Mouse (Mus musculus) kidney, embryonic 15.5 days (tissue): ENCODE data around the gene Tent5c. TPM values are rescaled to one million over a fixed set of nuclear protein-coding genes. Genes with fewer than 3 reads are reported as not detected.

Experiments
- ATAC-seq: fragments of 200-750 bp; cut with Nextera tagmentation; replicated peaks from 2 replicates; pipeline ENCODE4 v1.8.0; 2017; ENCODE audit warnings: moderate TSS enrichment; ENCODE audit not compliant: low FRiP score
- H3K27ac ChIP-seq: fragments of 300-500 bp; sonication (generic); 2 replicates; pipeline ENCODE4 v1.5.1; 2015; ENCODE audit warnings: mild to moderate bottlenecking, inconsistent platforms
- H3K27me3 ChIP-seq: fragments of 300-500 bp; sonication (generic); 2 replicates; pipeline ENCODE4 v1.6.1; 2015; ENCODE audit warnings: inconsistent platforms
- H3K36me3 ChIP-seq: fragments of 300-500 bp; sonication (generic); 2 replicates; pipeline ENCODE4 v1.6.1; 2015; ENCODE audit warnings: inconsistent platforms
- H3K4me1 ChIP-seq: fragments of 300-500 bp; sonication (generic); 2 replicates; pipeline ENCODE4 v1.6.1; 2015; ENCODE audit warnings: inconsistent platforms
- H3K4me2 ChIP-seq: fragments of 300-500 bp; sonication (generic); 2 replicates; pipeline ENCODE4 v1.6.1; 2015; ENCODE audit warnings: moderate library complexity, mild to moderate bottlenecking, inconsistent platforms
- H3K4me3 ChIP-seq: fragments of 300-500 bp; sonication (generic); replicated peaks from 2 replicates; pipeline ENCODE4 v1.5.1; 2015; ENCODE audit warnings: mild to moderate bottlenecking, inconsistent platforms
- H3K9ac ChIP-seq: fragments of 300-500 bp; sonication (generic); 2 replicates; pipeline ENCODE4 v1.6.1; 2015; ENCODE audit warnings: mild to moderate bottlenecking, inconsistent platforms
- H3K9me3 ChIP-seq: fragments of 300-500 bp; sonication (generic); replicated peaks from 2 replicates; pipeline ENCODE4 v1.6.1; 2016; ENCODE audit warnings: inconsistent platforms
- WGBS: fragments of 180-500 bp; shearing (Covaris S2); methylation state at CpG from one replicate; pipeline ENCODE4 v1.1.7; 2015; ENCODE audit warnings: mixed read lengths; 5-methylcytosine and 5-hydroxymethylcytosine counted together
- polyA plus RNA-seq: library from polyadenylated mRNA; unstranded; fragments of >200 nt; fragmentation: Nextera tagmentation; extraction: Ambion mirVana; gene quantifications from 2 replicates; pipeline ENCODE4 v1.2.1, GENCODE M21; 2015

The Tent5c gene
- polyA plus RNA-seq, 1 experiment from 2014 or later, result 9.4 TPM

DNA sequence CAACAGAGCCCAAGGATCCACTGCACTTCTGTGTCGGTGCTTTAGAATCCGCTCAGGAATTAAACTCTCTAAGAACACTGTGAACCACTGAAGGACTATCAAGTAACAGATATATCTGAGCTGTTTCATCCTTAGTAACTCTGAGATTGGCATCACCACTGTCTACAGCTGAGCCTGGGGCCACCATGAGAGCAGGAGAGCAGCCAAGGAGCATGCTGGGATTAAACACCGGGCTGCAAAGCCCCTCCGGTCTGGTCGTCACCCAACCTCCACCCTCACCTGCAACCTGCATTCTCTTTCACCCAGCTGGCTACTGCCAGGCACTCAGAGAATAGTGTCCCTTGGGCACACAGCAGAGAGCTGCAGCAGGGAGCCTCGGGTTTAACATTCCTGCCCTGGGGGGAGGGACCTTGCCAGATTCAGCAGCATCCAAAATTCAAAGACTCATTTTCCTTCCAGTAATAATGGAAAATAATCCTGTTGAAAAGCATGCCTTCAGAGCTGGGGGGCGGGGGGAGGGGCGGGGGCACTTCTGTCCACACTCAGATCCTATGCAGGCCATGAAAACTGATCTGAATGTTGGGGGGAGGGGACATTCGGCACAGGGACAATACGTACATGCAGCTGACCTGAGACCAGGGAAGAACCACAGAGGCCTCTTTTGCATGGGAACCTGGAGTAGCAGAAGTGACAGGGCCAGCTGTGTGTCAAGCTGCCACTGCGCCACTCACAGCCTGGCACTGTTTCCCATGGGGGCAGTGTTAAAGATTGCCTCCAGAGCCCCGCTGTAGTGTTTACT lies 25.8 kb downstream of the Tent5c start:
- 0 out of 2 replicates have a peak, but pooled peaks have one; percentile 40 for ATAC-seq
- H3K36me3 ChIP-seq, result no peaks in the 10 kb centered on the region
- no peaks in the 10 kb centered on the region for H3K9me3 ChIP-seq
- no peak overlapping the region for H3K4me3 ChIP-seq
- no peak overlapping the region for H3K9ac ChIP-seq
- H3K4me2 ChIP-seq, result 0 out of 2 replicates have a peak overlapping the region, but pooled peaks have one; percentile 5
- H3K27me3 ChIP-seq, result no peaks in the 10 kb centered on the region
- peak overlapping the region; percentile 42 for H3K27ac ChIP-seq
- WGBS, result 38% methylated on average over 12 of the region's 12 CpGs
- peaks cover 19% of the 10 kb centered on the region for H3K4me1 ChIP-seq

DNA sequence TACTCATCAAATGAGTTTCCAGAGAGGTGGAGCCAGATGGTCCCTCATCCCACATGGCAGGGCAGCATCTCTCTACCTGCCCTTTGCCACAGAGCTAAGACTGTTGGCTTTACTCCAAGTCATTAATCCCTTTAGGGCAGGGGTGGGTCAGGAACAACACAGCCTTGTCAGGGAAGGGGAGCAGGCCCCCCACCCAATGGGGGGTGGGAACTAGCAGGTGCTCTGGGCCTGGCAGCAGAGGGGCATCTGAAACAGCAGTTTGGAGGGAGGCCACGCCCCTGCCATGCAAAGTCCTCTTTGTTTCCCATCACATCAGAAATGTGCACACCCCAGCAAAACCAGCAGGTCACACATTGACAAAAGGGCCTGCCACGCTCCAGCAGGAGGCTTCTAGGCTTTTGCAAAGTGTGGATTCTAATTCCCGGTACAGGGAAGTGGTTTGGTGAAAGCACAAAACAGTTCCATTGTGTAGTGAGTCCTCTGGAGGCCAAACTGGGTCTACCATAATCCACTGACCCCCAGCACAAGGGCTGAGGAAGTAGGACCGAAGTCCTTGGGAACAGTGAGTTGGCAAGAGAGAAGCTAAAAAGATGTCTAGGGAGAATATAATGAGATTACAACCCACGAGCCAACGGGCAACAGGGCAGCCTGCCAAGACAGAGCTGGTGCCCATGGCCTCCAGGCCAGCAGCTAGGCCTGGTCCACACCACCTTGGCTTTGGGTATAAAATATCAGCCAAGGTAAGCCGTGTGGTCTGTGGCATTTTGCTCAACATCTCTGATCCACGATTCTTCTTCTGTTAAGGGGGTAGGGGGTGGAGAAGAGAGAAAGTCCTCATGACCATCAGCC lies 26.7 kb downstream of the Tent5c start:
- H3K9me3 ChIP-seq, result no peaks in the 10 kb centered on the region
- peak overlapping the region; percentile 42 for H3K27ac ChIP-seq
- H3K4me1 ChIP-seq, result peaks cover 19% of the 10 kb centered on the region

DNA sequence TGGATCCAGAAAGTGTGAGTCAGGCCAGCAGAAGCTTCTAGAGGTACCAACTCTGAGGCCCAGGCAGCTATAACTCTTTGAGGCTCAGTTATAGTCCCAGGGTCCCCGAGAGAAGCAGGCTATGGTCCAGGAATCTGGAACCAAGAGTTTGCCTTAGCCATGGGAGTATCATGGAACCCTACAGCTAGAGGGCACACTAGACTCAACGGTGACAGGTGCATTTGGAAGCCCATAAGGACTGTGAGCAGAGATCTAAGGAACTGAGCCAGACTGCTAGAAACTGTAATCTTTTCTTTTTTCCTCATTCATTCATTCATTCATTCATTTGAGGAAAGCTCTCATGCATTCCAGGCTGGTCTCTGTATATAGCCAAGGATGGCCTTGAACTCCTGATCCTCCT lies 28.6 kb downstream of the Tent5c start:
- Histone ChIP-seq H3K9ac (no peak overlapping the region), H3K4me2 (no peak overlapping the region), H3K27ac (no peak overlapping the region), H3K4me1 (peaks cover 19% of the 10 kb centered on the region), H3K9me3 (no peaks in the 10 kb centered on the region), H3K4me3 (no peak overlapping the region), H3K27me3 (no peaks in the 10 kb centered on the region), H3K36me3 (no peaks in the 10 kb centered on the region)
- 85% methylated on average over 2 of the region's 2 CpGs for WGBS
- no peak for ATAC-seq

More for the DNA sequence above, 26.7 kb downstream of the Tent5c start:
- 75% methylated on average over 8 of the region's 8 CpGs for WGBS
- Histone ChIP-seq H3K27me3 (no peaks in the 10 kb centered on the region), H3K4me3 (no peak overlapping the region), H3K9ac (no peak overlapping the region), H3K4me2 (no peak overlapping the region), H3K36me3 (no peaks in the 10 kb centered on the region)
- ATAC-seq, result peak; percentile 81

DNA sequence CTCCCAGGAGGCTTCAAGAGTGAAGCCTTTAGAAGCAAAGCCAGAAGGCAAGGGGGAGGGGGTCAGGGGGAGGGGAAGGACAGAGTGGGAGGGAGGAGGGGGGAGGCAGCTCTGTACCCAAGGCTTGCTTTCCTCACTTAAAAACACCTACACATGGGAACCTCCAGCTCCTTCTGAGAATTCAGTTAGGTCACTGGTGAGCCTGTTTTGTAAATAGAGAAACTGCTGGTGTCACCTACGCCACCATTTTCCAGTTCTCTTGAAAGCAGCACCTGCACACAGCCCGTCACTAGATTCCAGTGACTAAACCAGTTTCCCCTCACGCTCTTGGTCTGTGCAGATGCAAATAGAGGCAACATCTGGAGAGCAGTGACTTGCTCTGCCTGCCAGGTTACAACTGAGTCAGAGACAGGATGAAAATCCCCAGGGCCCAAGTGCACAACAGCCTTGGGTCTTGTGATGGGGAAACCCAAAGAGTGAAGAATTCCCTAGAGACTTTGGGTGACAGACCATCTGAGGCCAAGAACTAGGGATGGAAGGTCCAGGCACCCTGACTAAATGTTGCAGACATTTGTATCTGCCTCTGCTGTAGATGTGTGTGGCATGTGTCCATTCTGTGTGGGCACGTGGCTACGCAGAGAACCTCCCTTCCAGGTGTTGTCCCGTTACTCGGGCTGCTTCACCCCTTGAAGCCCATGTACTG lies 45.2 kb downstream of the Tent5c start:
- H3K27ac ChIP-seq, result no peak overlapping the region
- H3K36me3 ChIP-seq, result no peaks in the 10 kb centered on the region
- no peaks in the 10 kb centered on the region for H3K27me3 ChIP-seq
- no peak overlapping the region for H3K4me3 ChIP-seq
- 88% methylated on average over 7 of the region's 7 CpGs for WGBS
- peaks cover 7% of the 10 kb centered on the region; the same call in 1 of the 2 replicates for H3K4me1 ChIP-seq
- no peaks in the 10 kb centered on the region for H3K9me3 ChIP-seq
- no peak overlapping the region for H3K4me2 ChIP-seq
- no peak for ATAC-seq
- H3K9ac ChIP-seq, result no peak overlapping the region

DNA sequence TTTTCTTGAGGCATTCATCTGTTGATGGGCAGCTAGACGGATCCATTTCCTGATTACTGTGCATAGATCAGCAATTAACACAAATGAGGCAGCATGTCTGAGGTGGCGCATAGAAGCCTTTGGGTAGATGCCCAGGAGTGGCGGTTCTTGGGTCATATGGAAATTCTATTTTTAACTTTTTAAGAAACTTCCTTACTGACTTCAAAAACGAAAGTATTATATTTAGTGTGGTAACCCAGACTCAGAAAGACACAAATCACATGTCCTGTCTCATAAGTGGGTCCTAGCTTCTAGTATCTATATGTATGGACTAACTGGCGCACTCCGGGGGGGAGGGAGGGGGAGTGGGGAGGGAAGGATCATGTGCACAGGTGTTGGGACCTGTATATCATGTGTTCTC lies 46.6 kb downstream of the Tent5c start:
- Histone ChIP-seq H3K4me3 (no peak overlapping the region), H3K27ac (no peak overlapping the region), H3K4me2 (no peak overlapping the region), H3K36me3 (no peaks in the 10 kb centered on the region), H3K27me3 (no peaks in the 10 kb centered on the region), H3K9ac (no peak overlapping the region), H3K9me3 (no peaks in the 10 kb centered on the region), H3K4me1 (peaks cover 7% of the 10 kb centered on the region; the same call in 1 of the 2 replicates)
- WGBS, result 85% methylated on average over 6 of the region's 6 CpGs
- ATAC-seq, result no peak

DNA sequence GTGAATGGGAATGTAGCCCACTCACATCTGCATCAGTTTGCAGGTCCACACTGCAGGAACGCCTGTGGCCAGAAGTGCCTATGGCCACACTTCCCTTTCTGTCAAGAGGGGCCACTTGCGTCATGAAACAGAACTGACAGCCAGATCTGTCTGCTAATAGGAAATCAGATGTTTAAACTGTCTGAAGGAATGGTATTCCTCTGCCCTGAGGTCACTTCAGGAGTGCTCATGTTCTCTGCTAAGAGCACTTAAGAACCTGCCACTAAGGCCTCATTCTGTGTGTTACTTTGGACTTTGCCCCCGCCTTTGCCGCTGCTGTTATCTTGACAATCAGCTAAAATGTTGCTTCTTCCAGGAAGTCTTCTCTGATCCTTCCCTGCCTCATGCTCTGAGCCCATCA lies 48.4 kb downstream of the Tent5c start:
- Histone ChIP-seq H3K36me3 (no peaks in the 10 kb centered on the region), H3K9me3 (no peaks in the 10 kb centered on the region), H3K4me1 (peaks cover 7% of the 10 kb centered on the region; the same call in 1 of the 2 replicates), H3K9ac (no peak overlapping the region), H3K27me3 (no peaks in the 10 kb centered on the region), H3K27ac (no peak overlapping the region), H3K4me2 (no peak overlapping the region), H3K4me3 (no peak overlapping the region)
- 78% methylated on average over 4 of the region's 4 CpGs for WGBS
- ATAC-seq, result no peak

DNA sequence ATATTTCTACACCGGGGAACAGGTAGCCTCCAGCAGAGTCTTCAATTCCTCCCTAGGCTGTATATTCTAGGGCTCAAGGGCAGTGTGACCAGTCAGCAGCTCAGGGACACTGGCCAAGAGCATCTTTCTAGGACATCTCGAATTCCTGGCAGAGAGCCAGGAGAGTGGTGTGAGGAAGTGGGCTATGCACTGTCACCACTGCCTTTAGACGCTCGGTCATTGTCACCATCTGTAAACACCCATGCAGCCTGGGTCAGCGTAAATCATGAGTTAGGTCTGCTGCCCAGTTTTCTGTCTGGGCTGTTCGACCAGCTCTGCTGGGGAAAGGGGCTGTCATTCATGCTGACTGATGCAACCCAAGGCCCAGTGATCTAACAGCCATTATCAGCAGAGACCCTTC lies 49.1 kb downstream of the Tent5c start:
- H3K27me3 ChIP-seq, result no peaks in the 10 kb centered on the region
- 28% methylated on average over 6 of the region's 6 CpGs for WGBS
- H3K27ac ChIP-seq, result no peak overlapping the region
- H3K4me3 ChIP-seq, result no peak overlapping the region
- no peaks in the 10 kb centered on the region for H3K36me3 ChIP-seq
- H3K4me1 ChIP-seq, result peaks cover 7% of the 10 kb centered on the region; the same call in 1 of the 2 replicates
- ATAC-seq, result peak; percentile 37
- H3K4me2 ChIP-seq, result no peak overlapping the region
- no peaks in the 10 kb centered on the region for H3K9me3 ChIP-seq
- no peak overlapping the region for H3K9ac ChIP-seq

DNA sequence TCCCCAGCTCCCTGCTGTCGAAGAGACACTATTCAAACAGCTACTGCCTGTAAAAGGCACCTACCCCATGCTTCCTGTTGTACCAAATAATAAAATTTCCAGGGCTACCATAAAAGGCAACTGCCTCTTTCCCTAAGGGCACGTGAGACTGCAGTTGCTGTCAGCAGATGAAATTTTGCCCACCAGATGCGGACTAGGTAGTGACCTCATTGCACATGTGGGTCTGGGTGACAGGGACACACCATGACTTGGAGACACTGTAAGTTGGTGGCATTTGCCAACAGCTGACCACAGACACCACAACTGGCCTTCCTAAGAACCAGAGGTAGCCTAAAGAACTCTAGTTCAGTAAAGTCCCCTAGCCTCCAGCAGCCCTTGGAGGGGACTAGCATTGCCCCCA lies 50.0 kb downstream of the Tent5c start:
- Histone ChIP-seq H3K4me3 (no peak overlapping the region), H3K4me2 (no peak overlapping the region), H3K9me3 (no peaks in the 10 kb centered on the region), H3K9ac (no peak overlapping the region), H3K27ac (no peak overlapping the region), H3K4me1 (peaks cover 7% of the 10 kb centered on the region; the same call in 1 of the 2 replicates), H3K36me3 (no peaks in the 10 kb centered on the region), H3K27me3 (no peaks in the 10 kb centered on the region)
- WGBS, result 53% methylated on average over 3 of the region's 3 CpGs
- no peak for ATAC-seq

DNA sequence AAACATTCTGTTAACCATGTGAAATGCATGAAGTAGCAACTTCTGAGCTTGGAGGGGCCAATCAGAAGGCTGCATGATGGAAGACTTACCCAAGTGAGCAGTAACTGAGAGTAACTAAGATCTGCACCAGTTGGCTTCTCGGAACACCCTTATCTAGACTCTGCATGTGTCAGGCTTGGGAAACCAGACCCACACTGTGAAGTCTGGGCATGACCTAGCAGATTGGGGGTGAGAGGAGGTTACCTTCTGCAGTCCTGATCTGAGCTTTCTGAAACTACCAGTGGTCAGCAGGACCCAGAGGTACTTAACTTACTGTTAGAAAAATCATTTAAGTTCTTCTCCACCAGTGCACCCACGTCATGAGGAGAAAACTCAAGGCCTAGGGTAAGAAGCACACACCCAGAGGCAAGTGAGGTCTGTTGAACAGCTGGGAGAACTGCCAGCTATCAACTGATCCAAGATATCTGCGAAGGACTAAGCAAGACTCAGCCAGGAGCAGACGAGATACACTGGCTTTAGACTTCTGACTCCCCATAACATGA lies 50.6 kb downstream of the Tent5c start:
- Histone ChIP-seq H3K36me3 (no peaks in the 10 kb centered on the region), H3K27ac (no peak overlapping the region), H3K4me1 (peaks cover 3% of the 10 kb centered on the region; the same call in 1 of the 2 replicates), H3K27me3 (no peaks in the 10 kb centered on the region), H3K9me3 (no peaks in the 10 kb centered on the region), H3K4me3 (no peak overlapping the region), H3K4me2 (no peak overlapping the region), H3K9ac (no peak overlapping the region)
- 71% methylated on average over 4 of the region's 4 CpGs for WGBS
- ATAC-seq, result peak; percentile 91

DNA sequence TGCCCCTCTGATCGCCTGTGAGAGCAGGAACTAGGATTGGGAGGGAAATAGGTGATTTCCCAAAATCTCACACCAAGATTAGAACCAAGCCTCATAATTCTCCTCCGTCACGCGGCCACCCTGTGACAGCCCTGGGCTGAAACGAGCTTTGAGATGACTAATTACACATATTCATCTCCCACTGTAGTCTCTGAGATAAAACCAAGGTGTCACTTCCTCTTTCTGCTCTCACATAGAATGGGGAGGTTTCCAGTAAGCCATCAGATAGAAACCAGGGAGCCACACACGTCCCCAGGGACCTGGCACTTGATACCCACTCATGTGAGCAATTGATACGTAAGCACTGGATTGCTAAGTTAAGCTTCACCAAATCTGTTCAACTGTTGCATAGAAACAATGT lies 52.4 kb downstream of the Tent5c start:
- Histone ChIP-seq H3K27ac (no peak overlapping the region), H3K4me1 (peaks cover 3% of the 10 kb centered on the region; the same call in 1 of the 2 replicates), H3K27me3 (no peaks in the 10 kb centered on the region), H3K9ac (no peak overlapping the region), H3K4me2 (no peak overlapping the region), H3K9me3 (no peaks in the 10 kb centered on the region), H3K4me3 (no peak overlapping the region), H3K36me3 (no peaks in the 10 kb centered on the region)
- WGBS, result 71% methylated on average over 7 of the region's 7 CpGs
- no peak for ATAC-seq

DNA sequence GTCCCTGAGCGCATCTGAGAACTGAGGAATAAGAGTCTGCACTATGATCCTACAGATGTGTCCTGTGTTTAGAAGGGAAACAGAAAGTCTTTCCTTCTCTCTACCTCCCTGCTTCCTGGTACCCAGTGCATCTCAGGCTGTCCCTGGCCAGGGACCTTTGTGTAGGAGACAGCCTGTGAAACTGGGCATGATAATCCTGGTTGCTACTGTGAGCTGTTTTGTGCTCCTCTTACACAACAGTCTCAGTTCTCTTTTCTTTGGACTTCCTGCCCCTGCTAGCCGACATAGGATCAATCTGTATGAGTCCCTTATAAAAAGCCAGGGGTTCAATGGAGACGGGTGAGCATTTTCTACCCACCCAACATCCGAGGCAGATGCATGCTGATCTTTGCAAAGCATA lies 57.4 kb downstream of the Tent5c start:
- ATAC-seq, result no peak
- Histone ChIP-seq H3K4me1 (no peaks in the 10 kb centered on the region), H3K4me2 (no peak overlapping the region), H3K27ac (no peak overlapping the region), H3K9ac (no peak overlapping the region), H3K9me3 (no peaks in the 10 kb centered on the region), H3K4me3 (no peak overlapping the region), H3K36me3 (no peaks in the 10 kb centered on the region), H3K27me3 (no peaks in the 10 kb centered on the region)
- 88% methylated on average over 4 of the region's 4 CpGs for WGBS
